Mouse (Mus musculus) retina, embryonic 14.5 days (tissue): ENCODE results near the gene BC067074.
"Not testable (repeated sequence)": the region's sequence is repeated elsewhere in the genome, so short reads cannot be mapped to it uniquely, and the experiment has no call there.

Experiments used
- DNase-seq: peaks from one replicate; pipeline ENCODE4 v3.0.0-alpha.2; 2015; ENCODE audit warnings: low spot score

BC067074 gene

GRCm38 (mm10) chr13:113377631-113378030 lies 84.7 kb downstream of the BC067074 start:
- no peak for DNase-seq

- DNase-seq, result peak; percentile 20
Observed at GRCm38 (mm10) chr13:113378980-113379410, 86.0 kb downstream of the BC067074 start.

- peak; percentile 12 for DNase-seq
Observed at GRCm38 (mm10) chr13:113379766-113380309, 86.9 kb downstream of the BC067074 start.

- no peak for DNase-seq
Observed at GRCm38 (mm10) chr13:113381710-113382109, 88.8 kb downstream of the BC067074 start.

GRCm38 (mm10) chr13:113382201-113382600 lies 89.2 kb downstream of the BC067074 start:
- no peak for DNase-seq

GRCm38 (mm10) chr13:113382770-113383169 lies 89.8 kb downstream of the BC067074 start:
- not testable (repeated sequence) for DNase-seq

- DNase-seq, result no peak
Observed at GRCm38 (mm10) chr13:113393386-113393785, 100.4 kb downstream of the BC067074 start.

GRCm38 (mm10) chr13:113394591-113394990 lies 101.6 kb downstream of the BC067074 start:
- no peak for DNase-seq

- no peak for DNase-seq
Observed at GRCm38 (mm10) chr13:113397006-113397520, 104.1 kb downstream of the BC067074 start.

- DNase-seq, result no peak
Observed at GRCm38 (mm10) chr13:113401373-113402010, 108.5 kb downstream of the BC067074 start.

GRCm38 (mm10) chr13:113403706-113404105 lies 110.7 kb downstream of the BC067074 start:
- DNase-seq, result no peak

- DNase-seq, result no peak
Observed at GRCm38 (mm10) chr13:113404172-113404571, 111.2 kb downstream of the BC067074 start.

GRCm38 (mm10) chr13:113409941-113410340 lies 117.0 kb downstream of the BC067074 start:
- DNase-seq, result peak; percentile 61

- no peak for DNase-seq
Observed at GRCm38 (mm10) chr13:113415527-113415926, 122.6 kb downstream of the BC067074 start.

- DNase-seq, result no peak
Observed at GRCm38 (mm10) chr13:113416986-113417385, 124.0 kb downstream of the BC067074 start.

GRCm38 (mm10) chr13:113417757-113418483 lies 125.0 kb downstream of the BC067074 start:
- DNase-seq, result no peak

- DNase-seq, result no peak
Observed at GRCm38 (mm10) chr13:113418632-113419031, 125.7 kb downstream of the BC067074 start.

- DNase-seq, result no peak
Observed at GRCm38 (mm10) chr13:113421472-113421871, 128.5 kb downstream of the BC067074 start.

GRCm38 (mm10) chr13:113423825-113424224 lies 130.9 kb downstream of the BC067074 start:
- no peak for DNase-seq

- DNase-seq, result no peak
Observed at GRCm38 (mm10) chr13:113425907-113426306, 132.9 kb downstream of the BC067074 start.
